Mouse (Mus musculus): ENCODE measurements around the gene Rgcc. TPM values are rescaled to one million over a fixed set of nuclear protein-coding genes. Genes with fewer than 3 reads are reported as not detected.

Gene Rgcc
- total and polyA plus RNA-seq, 2 experiments from 2014 or later: 43.3 to 74.4 TPM

DNA sequence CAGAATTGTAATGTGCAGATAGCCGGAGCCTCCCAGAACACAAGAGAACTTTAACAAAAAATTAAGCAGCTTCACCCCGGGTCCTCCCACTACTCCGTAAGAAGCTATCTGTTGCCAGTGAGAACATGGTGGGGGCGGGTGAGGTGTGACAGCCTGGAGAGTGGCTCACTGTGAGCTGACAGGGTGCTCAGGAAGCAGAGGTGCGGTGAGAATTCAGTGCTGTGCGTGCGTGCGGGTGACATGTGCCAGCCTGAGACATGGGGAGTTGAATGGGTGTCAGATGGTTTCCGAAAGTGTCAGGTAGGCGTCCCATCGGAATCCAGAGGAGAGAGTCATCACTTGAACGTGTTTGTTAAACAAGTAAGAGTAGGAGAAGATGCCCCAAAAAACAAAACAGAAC lies 62.0 kb downstream of the Rgcc start:
- Histone ChIP-seq H3K4me3 (ENCODE audit: low read length) (no peak overlapping the region), H3K9me3 (ENCODE audit: low read length) (no peaks in the 10 kb centered on the region), H3K36me3 (ENCODE audit: insufficient read depth, low read length) (no peaks in the 10 kb centered on the region), H3K27ac (no peak overlapping the region), H3K27me3 (ENCODE audit: insufficient read depth, low read length) (no peaks in the 10 kb centered on the region), H3K4me1 (ENCODE audit: insufficient read depth, low read length) (no peaks in the 10 kb centered on the region), H3K4me2 (ENCODE audit: low read depth, low read length) (no peak overlapping the region), H3K9ac (replicated peaks; ENCODE audit: low read length) (no peak overlapping the region)
- TF ChIP-seq CTCF (IDR thresholded peaks at IDR 0.05; ENCODE audit: low read depth): no peak
- no peak for ATAC-seq
- 83% methylated on average over 12 of the region's 12 CpGs for WGBS
- no peak for DNase-seq (ENCODE audit: low spot score)

Other genes with a start within 250 kb of the Rgcc start
- not detected in 2 replicates for gene Zfp957, start 54.3 kb downstream of the Rgcc start, total RNA-seq (2014; rRNA removed)
- not detected in 2 replicates for gene Zfp957, start 54.3 kb downstream of the Rgcc start, polyA plus RNA-seq (2015; fragmentation: Nextera tagmentation; extraction: Ambion mirVana)
- gene Naa16, start 89.1 kb upstream of the Rgcc start, total RNA-seq (2014; rRNA removed): 2.4 and 5.5 TPM in 2 replicates
- 14.4 and 15.0 TPM in 2 replicates for gene Naa16, start 89.1 kb upstream of the Rgcc start, polyA plus RNA-seq (2015; fragmentation: Nextera tagmentation; extraction: Ambion mirVana)
- 4.1 and 6.6 TPM in 2 replicates for gene Mtrf1, start 96.1 kb upstream of the Rgcc start, total RNA-seq (2014; rRNA removed)
- gene Mtrf1, start 96.1 kb upstream of the Rgcc start, polyA plus RNA-seq (2015; fragmentation: Nextera tagmentation; extraction: Ambion mirVana): 9.5 and 12.1 TPM in 2 replicates
- gene Kbtbd7, start 124.9 kb upstream of the Rgcc start, total RNA-seq (2014; rRNA removed): 27.0 and 27.8 TPM in 2 replicates
- 10.2 and 10.7 TPM in 2 replicates for gene Kbtbd7, start 124.9 kb upstream of the Rgcc start, polyA plus RNA-seq (2015; fragmentation: Nextera tagmentation; extraction: Ambion mirVana)
- 2.5 and 2.9 TPM in 2 replicates for gene Kbtbd6, start 150.2 kb upstream of the Rgcc start, total RNA-seq (2014; rRNA removed)
- gene Kbtbd6, start 150.2 kb upstream of the Rgcc start, polyA plus RNA-seq (2015; fragmentation: Nextera tagmentation; extraction: Ambion mirVana): 1.1 and 1.8 TPM in 2 replicates
- gene Elf1, start 179.5 kb upstream of the Rgcc start, total RNA-seq (2014; rRNA removed): 4.3 and 6.4 TPM in 2 replicates
- gene Elf1, start 179.5 kb upstream of the Rgcc start, polyA plus RNA-seq (2015; fragmentation: Nextera tagmentation; extraction: Ambion mirVana): 3.4 TPM in 2 replicates
- 20.6 and 27.7 TPM in 2 replicates for gene Wbp4, start 179.9 kb upstream of the Rgcc start, total RNA-seq (2014; rRNA removed)
- gene Wbp4, start 179.9 kb upstream of the Rgcc start, polyA plus RNA-seq (2015; fragmentation: Nextera tagmentation; extraction: Ambion mirVana): 49.9 and 51.2 TPM in 2 replicates